Mouse (Mus musculus): ENCODE data around the gene Hist1h1a. TPM values are rescaled to one million over a fixed set of nuclear protein-coding genes. Genes with fewer than 3 reads are reported as not detected.
"Not testable (repeated sequence)": the region's sequence is repeated elsewhere in the genome, so short reads cannot be mapped to it uniquely, and the experiment has no call there.

The Hist1h1a gene
- polyA plus RNA-seq, 1 experiment from 2014 or later, result 4.0 TPM

DNA sequence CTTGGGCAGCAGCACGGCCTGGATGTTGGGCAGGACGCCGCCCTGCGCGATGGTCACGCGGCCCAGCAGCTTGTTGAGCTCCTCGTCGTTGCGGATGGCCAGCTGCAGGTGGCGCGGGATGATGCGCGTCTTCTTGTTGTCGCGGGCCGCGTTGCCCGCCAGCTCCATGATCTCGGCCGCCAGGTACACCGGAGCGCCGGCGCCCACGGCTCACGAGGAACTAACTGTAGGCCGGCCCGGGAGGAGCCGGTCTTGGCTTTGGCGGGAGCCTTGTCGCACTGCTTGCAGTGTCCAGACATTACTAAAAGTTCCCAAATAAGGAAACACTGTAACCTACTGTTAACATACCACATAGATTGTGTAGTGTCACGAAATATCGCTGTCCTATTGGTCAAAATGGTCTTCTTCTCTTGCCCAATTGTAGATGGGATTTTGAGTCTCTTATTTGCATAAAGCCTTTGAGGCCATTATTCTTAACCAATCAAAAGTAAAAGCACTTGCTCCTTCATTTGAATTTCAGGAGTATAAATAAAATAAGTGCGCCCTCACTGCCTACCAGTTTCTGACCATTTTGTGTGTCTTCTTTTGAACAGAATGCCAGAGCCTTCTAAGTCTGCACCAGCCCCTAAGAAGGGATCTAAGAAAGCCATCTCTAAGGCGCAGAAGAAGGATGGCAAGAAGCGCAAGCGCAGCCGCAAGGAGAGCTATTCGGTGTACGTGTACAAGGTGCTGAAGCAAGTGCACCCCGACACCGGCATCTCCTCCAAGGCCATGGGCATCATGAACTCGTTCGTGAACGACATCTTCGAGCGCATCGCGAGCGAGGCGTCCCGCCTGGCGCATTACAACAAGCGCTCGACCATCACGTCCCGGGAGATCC lies 17.0 kb upstream of the Hist1h1a start, which contains the start of gene Hist1h2bb:
TSS of gene Hist1h2bb (plus strand) at position 534 of the 880 bp plus-strand sequence.
- peak; percentile 90 for ATAC-seq (replicated peaks; ENCODE audit: low FRiP score)
- H3K9me3 ChIP-seq (ENCODE audit: control insufficient read depth, low read length); H3K27me3 ChIP-seq (ENCODE audit: control insufficient read depth, insufficient read depth, low read length); H3K4me1 ChIP-seq (replicated peaks; ENCODE audit: control insufficient read depth, insufficient read depth, low read length); H3K36me3 ChIP-seq (ENCODE audit: control insufficient read depth, insufficient read depth, low read length): not testable (repeated sequence)
- WGBS, result under 1% methylated on average over 36 of the region's 58 CpGs
- H3K4me2 ChIP-seq (ENCODE audit: low read depth, low read length, severe bottlenecking), result peak within 1 kb of the TSS; percentile 60
- DNase-seq (ENCODE audit: low spot score), result peak; percentile 87
- peak within 1 kb of the TSS; percentile 99 for H3K27ac ChIP-seq (ENCODE audit: low read depth, low read length)
- peak within 1 kb of the TSS; percentile 38 for H3K4me3 ChIP-seq (ENCODE audit: low read depth, low read length)
- H3K9ac ChIP-seq (ENCODE audit: low read length), result peak within 1 kb of the TSS; percentile 81

DNA sequence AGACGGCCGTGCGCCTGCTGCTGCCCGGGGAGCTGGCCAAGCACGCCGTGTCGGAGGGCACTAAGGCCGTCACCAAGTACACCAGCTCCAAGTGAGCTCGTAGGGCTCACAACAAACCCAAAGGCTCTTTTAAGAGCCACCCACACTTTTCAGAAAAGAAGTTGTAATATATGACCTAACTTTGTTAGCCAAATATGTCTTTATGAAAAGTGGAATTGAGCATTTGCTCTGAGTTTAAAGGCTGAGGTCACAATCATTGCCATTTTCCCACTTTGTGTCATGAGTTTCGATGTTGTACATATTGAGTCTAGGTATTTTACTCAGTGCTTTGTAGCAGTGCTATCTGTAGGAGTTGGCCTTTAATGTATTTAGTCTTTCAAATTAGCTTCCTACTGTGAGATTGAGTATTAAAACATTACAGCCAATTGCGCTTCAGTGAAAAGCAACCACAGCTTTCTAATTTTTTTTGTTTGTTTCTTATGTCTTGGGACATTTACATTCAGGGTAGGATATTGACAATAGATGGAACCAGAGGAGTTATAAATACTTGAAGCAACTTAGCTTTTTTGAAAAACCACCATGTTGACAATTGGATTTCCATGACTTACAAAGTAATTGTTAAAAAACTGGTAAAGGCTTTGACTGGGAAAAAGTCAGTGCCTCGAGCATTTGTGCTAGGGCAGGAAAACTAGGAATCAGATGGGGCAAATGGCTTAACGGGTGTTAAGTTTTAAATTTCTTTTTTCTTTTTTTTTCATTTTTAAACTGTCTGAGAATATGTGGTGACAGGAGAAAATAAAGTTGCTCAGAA lies 16.2 kb upstream of the Hist1h1a start:
- WGBS, result 2% methylated on average over 13 of the region's 13 CpGs
- no peaks in the 10 kb centered on the region for H3K27me3 ChIP-seq (ENCODE audit: control insufficient read depth, insufficient read depth, low read length)
- ATAC-seq (replicated peaks; ENCODE audit: low FRiP score) (peak; percentile 1; the same call in 1 of the 2 replicates), DNase-seq (ENCODE audit: low spot score) (no peak)
- H3K4me3 ChIP-seq (ENCODE audit: low read depth, low read length), result peak overlapping the region; percentile 38
- no peaks in the 10 kb centered on the region for H3K9me3 ChIP-seq (ENCODE audit: control insufficient read depth, low read length)
- H3K9ac ChIP-seq (ENCODE audit: low read length), result peak overlapping the region; percentile 72
- H3K4me2 ChIP-seq (ENCODE audit: low read depth, low read length, severe bottlenecking), result peak overlapping the region; percentile 60
- no peaks in the 10 kb centered on the region for H3K36me3 ChIP-seq (ENCODE audit: control insufficient read depth, insufficient read depth, low read length)
- H3K27ac ChIP-seq (ENCODE audit: low read depth, low read length), result peak overlapping the region; percentile 99
- H3K4me1 ChIP-seq (replicated peaks; ENCODE audit: control insufficient read depth, insufficient read depth, low read length), result no peaks in the 10 kb centered on the region; the same call in 1 of the 2 replicates

DNA sequence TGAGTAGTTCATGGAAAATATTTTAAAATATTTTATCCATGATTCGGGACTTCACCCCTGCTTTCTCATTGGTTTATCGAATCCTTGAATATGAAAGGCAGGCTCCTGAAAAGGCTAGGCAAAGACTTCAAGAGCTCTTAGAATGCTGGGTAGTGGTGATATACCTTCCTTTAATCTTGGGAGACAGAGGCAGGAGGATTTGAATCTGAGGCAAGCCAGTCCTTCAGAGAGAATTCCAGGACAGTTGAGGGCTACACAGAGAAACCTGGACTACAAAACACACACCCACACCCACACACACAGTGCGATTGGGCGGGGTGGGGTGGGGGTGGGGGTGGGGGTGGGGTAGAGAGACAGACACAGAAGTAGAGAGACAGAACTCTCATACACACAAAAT lies 15.6 kb upstream of the Hist1h1a start:
- WGBS, result 6% methylated on average over 4 of the region's 4 CpGs
- Histone ChIP-seq H3K4me2 (ENCODE audit: low read depth, low read length, severe bottlenecking) (peak overlapping the region; percentile 35; the same call in 1 of the 2 replicates), H3K36me3 (ENCODE audit: control insufficient read depth, insufficient read depth, low read length) (no peaks in the 10 kb centered on the region), H3K9ac (ENCODE audit: low read length) (peak overlapping the region; percentile 72), H3K9me3 (ENCODE audit: control insufficient read depth, low read length) (no peaks in the 10 kb centered on the region), H3K4me1 (replicated peaks; ENCODE audit: control insufficient read depth, insufficient read depth, low read length) (no peaks in the 10 kb centered on the region; the same call in 1 of the 2 replicates), H3K27me3 (ENCODE audit: control insufficient read depth, insufficient read depth, low read length) (no peaks in the 10 kb centered on the region), H3K27ac (ENCODE audit: low read depth, low read length) (peak overlapping the region; percentile 99), H3K4me3 (ENCODE audit: low read depth, low read length) (no peak overlapping the region; the same call in 1 of the 2 replicates)
- no peak for DNase-seq (ENCODE audit: low spot score)
- no peak for ATAC-seq (replicated peaks; ENCODE audit: low FRiP score)

DNA sequence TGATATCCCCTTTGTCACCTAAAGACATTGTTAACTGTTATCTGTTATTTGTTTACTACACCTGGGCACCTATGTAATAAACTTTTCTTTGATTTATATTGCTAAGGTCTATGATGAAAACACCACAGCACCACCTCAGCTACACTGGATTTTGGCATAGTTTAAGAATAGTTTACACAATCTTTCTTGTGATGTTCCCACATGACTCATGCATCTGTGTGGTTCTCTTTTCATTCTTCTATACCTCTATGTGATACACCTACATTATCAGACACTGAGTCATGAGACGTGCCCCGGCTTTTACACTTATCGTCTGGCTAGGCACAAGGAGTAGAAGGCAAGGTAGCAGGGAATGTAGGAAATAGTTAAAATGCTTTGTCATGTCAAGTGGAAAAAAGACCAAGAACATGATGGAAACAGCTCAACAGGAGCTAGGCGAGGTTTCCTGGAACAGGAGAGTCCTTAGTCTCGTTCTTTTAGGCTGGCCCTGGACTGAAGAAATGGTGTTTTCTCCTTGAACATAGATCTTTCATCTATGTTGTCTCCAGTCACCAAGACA lies 13.8 kb upstream of the Hist1h1a start:
- no peaks in the 10 kb centered on the region for H3K9me3 ChIP-seq (ENCODE audit: control insufficient read depth, low read length)
- no peaks in the 10 kb centered on the region for H3K27me3 ChIP-seq (ENCODE audit: control insufficient read depth, insufficient read depth, low read length)
- H3K27ac ChIP-seq (ENCODE audit: low read depth, low read length), result peak overlapping the region; percentile 97
- H3K4me3 ChIP-seq (ENCODE audit: low read depth, low read length), result no peak overlapping the region
- no peaks in the 10 kb centered on the region; the same call in 1 of the 2 replicates for H3K4me1 ChIP-seq (replicated peaks; ENCODE audit: control insufficient read depth, insufficient read depth, low read length)
- DNase-seq (ENCODE audit: low spot score) (no peak), ATAC-seq (replicated peaks; ENCODE audit: low FRiP score) (no peak)
- H3K4me2 ChIP-seq (ENCODE audit: low read depth, low read length, severe bottlenecking), result no peak overlapping the region
- H3K9ac ChIP-seq (ENCODE audit: low read length), result no peak overlapping the region
- H3K36me3 ChIP-seq (ENCODE audit: control insufficient read depth, insufficient read depth, low read length), result no peaks in the 10 kb centered on the region
- WGBS, result 92% methylated on average over 5 of the region's 5 CpGs

DNA sequence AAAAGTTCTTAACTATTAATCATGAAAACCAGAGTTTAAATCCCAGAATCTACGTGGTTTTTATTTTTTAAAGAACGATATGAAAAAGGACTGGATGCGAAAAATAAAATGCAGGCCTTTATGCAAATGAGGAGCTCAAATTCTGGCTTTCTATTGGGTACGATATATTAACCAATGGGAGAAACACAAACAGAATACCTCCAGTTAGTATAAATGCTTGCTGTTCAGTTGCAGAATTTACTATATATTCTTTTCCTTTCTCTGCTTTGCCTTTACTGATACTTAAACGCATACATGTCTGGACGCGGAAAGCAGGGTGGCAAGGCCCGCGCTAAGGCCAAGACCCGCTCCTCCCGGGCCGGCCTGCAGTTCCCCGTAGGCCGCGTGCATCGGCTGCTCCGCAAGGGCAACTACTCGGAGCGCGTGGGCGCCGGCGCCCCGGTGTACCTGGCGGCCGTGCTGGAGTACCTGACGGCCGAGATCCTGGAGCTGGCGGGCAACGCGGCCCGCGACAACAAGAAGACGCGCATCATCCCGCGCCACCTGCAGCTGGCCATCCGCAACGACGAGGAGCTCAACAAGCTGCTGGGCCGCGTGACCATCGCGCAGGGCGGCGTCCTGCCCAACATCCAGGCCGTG lies 12.5 kb upstream of the Hist1h1a start, which contains the start of gene Hist1h2ab:
TSS of gene Hist1h2ab (plus strand) at position 288 of the 639 bp plus-strand sequence.
- WGBS, result under 1% methylated on average over 27 of the region's 47 CpGs
- Histone ChIP-seq H3K4me3 (ENCODE audit: low read depth, low read length) (peak within 1 kb of the TSS; percentile 36), H3K27ac (ENCODE audit: low read depth, low read length) (peak within 1 kb of the TSS; percentile 97), H3K4me2 (ENCODE audit: low read depth, low read length, severe bottlenecking) (peak within 1 kb of the TSS; percentile 40), H3K9ac (ENCODE audit: low read length) (peak within 1 kb of the TSS; percentile 72)
- not testable (repeated sequence) for H3K36me3 ChIP-seq (ENCODE audit: control insufficient read depth, insufficient read depth, low read length); H3K9me3 ChIP-seq (ENCODE audit: control insufficient read depth, low read length); H3K27me3 ChIP-seq (ENCODE audit: control insufficient read depth, insufficient read depth, low read length); H3K4me1 ChIP-seq (replicated peaks; ENCODE audit: control insufficient read depth, insufficient read depth, low read length)
- DNase-seq (ENCODE audit: low spot score) (peak; percentile 89), ATAC-seq (replicated peaks; ENCODE audit: low FRiP score) (peak; percentile 58)

DNA sequence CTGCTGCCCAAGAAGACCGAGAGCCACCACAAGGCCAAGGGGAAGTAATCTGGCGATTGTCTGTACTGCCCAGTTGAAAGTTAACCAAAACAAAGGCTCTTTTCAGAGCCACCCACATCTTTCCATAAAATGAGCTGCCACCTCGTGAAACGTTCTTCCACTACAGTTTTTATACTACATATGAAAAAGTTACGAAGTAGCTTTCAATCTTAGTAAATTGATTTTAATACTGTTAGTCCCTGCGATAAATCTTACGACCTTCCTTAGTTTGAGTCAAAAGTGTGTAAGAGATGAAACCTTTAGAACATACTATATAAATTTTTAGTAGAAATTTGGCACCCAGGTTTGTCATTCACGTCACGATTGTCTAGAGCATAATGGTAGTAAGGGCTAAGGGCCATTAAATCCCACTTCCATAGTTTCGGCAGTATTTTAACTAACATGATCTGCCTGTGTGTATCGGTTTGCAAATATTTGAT lies 11.9 kb upstream of the Hist1h1a start:
- H3K9me3 ChIP-seq (ENCODE audit: control insufficient read depth, low read length), result no peaks in the 10 kb centered on the region
- H3K27ac ChIP-seq (ENCODE audit: low read depth, low read length), result peak overlapping the region; percentile 97
- H3K4me3 ChIP-seq (ENCODE audit: low read depth, low read length), result peak overlapping the region; percentile 36
- no peaks in the 10 kb centered on the region for H3K36me3 ChIP-seq (ENCODE audit: control insufficient read depth, insufficient read depth, low read length)
- peak overlapping the region; percentile 72 for H3K9ac ChIP-seq (ENCODE audit: low read length)
- ATAC-seq (replicated peaks; ENCODE audit: low FRiP score) (peak; percentile 31; the same call in 1 of the 2 replicates), DNase-seq (ENCODE audit: low spot score) (no peak)
- no peaks in the 10 kb centered on the region for H3K27me3 ChIP-seq (ENCODE audit: control insufficient read depth, insufficient read depth, low read length)
- no peaks in the 10 kb centered on the region; the same call in 1 of the 2 replicates for H3K4me1 ChIP-seq (replicated peaks; ENCODE audit: control insufficient read depth, insufficient read depth, low read length)
- WGBS, result under 1% methylated on average over 11 of the region's 11 CpGs
- peak overlapping the region; percentile 40 for H3K4me2 ChIP-seq (ENCODE audit: low read depth, low read length, severe bottlenecking)

DNA sequence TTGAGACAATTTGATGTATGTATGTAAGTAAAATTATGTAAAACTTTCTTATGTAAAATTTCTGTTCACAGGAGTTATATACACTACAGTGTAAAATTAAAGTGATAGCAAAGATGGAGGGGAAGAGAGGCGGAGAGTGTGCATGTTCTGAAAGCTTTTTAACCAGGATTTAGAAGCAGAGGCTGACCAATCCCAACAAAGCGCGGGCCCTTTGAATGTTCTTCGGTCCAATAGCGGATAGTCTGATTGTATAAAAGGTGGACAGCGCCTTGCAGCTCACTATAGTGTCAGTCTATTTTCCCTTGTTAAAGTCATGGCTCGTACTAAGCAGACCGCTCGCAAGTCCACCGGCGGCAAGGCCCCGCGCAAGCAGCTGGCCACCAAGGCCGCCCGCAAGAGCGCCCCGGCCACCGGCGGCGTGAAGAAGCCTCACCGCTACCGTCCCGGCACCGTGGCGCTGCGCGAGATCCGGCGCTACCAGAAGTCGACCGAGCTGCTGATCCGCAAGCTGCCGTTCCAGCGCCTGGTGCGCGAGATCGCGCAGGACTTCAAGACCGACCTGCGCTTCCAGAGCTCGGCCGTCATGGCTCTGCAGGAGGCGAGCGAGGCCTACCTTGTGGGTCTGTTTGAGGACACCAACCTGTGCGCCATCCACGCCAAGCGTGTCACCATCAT lies 11.3 kb upstream of the Hist1h1a start, which contains the start of gene Hist1h3b:
TSS of gene Hist1h3b (plus strand) at position 201 of the 675 bp plus-strand sequence.
- peak within 1 kb of the TSS; percentile 74 for H3K9ac ChIP-seq (ENCODE audit: low read length)
- peak within 1 kb of the TSS; percentile 97 for H3K27ac ChIP-seq (ENCODE audit: low read depth, low read length)
- H3K27me3 ChIP-seq (ENCODE audit: control insufficient read depth, insufficient read depth, low read length); H3K4me1 ChIP-seq (replicated peaks; ENCODE audit: control insufficient read depth, insufficient read depth, low read length); H3K9me3 ChIP-seq (ENCODE audit: control insufficient read depth, low read length); H3K36me3 ChIP-seq (ENCODE audit: control insufficient read depth, insufficient read depth, low read length): not testable (repeated sequence)
- DNase-seq (ENCODE audit: low spot score), result peak; percentile 91
- H3K4me2 ChIP-seq (ENCODE audit: low read depth, low read length, severe bottlenecking), result peak within 1 kb of the TSS; percentile 56
- ATAC-seq (replicated peaks; ENCODE audit: low FRiP score), result peak; percentile 91
- H3K4me3 ChIP-seq (ENCODE audit: low read depth, low read length), result peak within 1 kb of the TSS; percentile 36
- under 1% methylated on average over 16 of the region's 47 CpGs for WGBS

Measured in forebrain, embryonic 11.5 days (tissue).